Mouse (Mus musculus): ENCODE results near the gene AI481877. TPM values are rescaled to one million over a fixed set of nuclear protein-coding genes. Genes with fewer than 3 reads are reported as not detected.

Gene AI481877
- polyA plus RNA-seq, 1 experiment: not detected

DNA sequence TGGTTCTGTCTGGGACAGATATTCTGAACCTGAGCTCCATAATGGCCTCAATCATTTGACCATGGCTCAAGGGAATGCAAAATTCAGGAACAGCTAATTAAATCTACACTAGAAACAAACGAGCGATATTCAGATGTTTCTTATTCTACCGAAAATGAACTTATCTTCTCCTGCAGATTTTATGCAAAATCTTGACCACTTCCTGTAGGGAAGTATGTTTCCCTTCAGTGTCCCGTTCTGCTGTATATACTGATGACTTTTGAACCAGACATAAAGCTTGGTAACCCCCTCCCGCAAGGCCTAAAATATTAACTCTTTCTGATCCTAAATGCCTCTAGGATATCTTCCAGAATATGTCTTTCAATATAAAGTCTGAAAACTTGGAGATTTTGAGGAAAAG lies 12.1 kb upstream of the AI481877 start:
- H3K36me3 ChIP-seq (ENCODE audit: control insufficient read depth): no peaks in the 10 kb centered on the region
- no peaks in the 10 kb centered on the region for H3K27me3 ChIP-seq (ENCODE audit: control insufficient read depth)
- H3K4me3 ChIP-seq (replicated peaks): no peak overlapping the region
- H3K4me1 ChIP-seq (ENCODE audit: control insufficient read depth): peaks cover 12% of the 10 kb centered on the region
- TF ChIP-seq TAL1 (IDR thresholded peaks at IDR 0.05; ENCODE audit: low read length): no peak
- no peak for TF ChIP-seq GATA1 (IDR thresholded peaks at IDR 0.05; ENCODE audit: low read length)
- no peaks in the 10 kb centered on the region for H3K9me3 ChIP-seq (ENCODE audit: control insufficient read depth, low read length)

DNA sequence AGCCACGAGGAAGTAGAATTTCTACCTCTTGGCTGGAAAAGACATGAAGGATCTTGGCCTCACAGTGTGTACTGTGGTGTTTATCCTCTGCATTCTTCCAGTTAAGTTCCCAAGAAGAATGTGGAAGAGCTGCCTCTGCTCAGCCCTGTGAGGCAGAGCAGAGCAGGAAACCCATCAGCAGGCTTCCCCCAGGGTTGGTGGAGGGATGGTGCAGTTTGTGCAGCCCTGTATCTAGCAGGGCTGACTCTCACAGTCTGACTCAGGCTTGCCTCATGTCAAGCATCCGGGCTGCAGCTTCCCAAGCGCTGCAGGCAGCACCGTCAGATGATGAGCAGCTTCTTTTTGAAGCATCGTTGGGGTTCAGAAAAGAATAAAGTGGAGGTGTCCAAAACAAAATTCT lies 10.3 kb upstream of the AI481877 start:
- TF ChIP-seq GATA1 (IDR thresholded peaks at IDR 0.05; ENCODE audit: low read length) (no peak), TAL1 (IDR thresholded peaks at IDR 0.05; ENCODE audit: low read length) (no peak)
- Histone ChIP-seq H3K27me3 (ENCODE audit: control insufficient read depth) (no peaks in the 10 kb centered on the region), H3K9me3 (ENCODE audit: control insufficient read depth, low read length) (no peaks in the 10 kb centered on the region), H3K36me3 (ENCODE audit: control insufficient read depth) (no peaks in the 10 kb centered on the region), H3K4me3 (replicated peaks) (no peak overlapping the region), H3K4me1 (ENCODE audit: control insufficient read depth) (peaks cover 6% of the 10 kb centered on the region)

DNA sequence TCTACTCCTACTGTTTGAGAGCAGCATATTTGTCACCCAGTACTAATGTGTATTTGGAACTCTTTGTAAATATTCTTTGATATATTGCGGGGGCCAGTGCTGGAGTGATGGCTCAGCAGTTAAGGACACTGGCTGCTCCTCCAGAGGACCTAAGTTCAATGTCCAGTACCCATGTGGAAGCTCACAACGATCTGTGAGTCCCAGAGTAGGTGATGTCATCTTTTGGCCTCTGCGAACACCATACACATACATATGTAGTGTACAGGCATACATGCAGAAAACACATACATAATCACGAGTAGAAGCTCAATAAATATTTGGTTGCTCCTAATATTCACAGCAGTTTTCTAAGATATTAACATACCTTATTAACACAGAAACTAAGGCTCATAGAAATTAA lies 9.8 kb downstream of the AI481877 start:
- Histone ChIP-seq H3K4me3 (replicated peaks) (no peak overlapping the region), H3K27me3 (ENCODE audit: control insufficient read depth) (no peaks in the 10 kb centered on the region), H3K4me1 (ENCODE audit: control insufficient read depth) (peaks cover 2% of the 10 kb centered on the region; the same call in 1 of the 2 replicates), H3K36me3 (ENCODE audit: control insufficient read depth) (no peaks in the 10 kb centered on the region), H3K9me3 (ENCODE audit: control insufficient read depth, low read length) (no peaks in the 10 kb centered on the region)
- TF ChIP-seq GATA1 (IDR thresholded peaks at IDR 0.05; ENCODE audit: low read length): no peak
- no peak for TF ChIP-seq TAL1 (IDR thresholded peaks at IDR 0.05; ENCODE audit: low read length)

DNA sequence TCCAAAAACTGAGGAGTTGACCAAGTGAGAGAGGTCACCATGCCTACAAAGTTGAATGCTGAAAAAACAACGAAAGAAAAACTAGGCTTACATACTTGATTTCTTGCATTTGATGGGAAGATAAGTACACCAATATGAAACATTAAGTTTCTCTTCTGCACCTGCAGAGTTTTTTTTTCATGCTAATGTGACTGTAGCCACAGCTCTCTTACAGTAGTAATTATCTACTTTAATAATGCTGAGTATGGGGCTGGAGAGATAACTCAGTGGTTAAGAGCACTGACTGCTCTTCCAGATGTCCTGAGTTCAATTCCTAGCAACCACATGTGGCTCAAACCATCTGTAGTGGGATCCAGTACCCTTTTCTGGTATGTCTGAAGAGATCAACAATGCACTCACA lies 13.7 kb downstream of the AI481877 start:
- Histone ChIP-seq H3K4me1 (ENCODE audit: control insufficient read depth) (peaks cover 2% of the 10 kb centered on the region; the same call in 1 of the 2 replicates), H3K27me3 (ENCODE audit: control insufficient read depth) (no peaks in the 10 kb centered on the region), H3K9me3 (ENCODE audit: control insufficient read depth, low read length) (no peaks in the 10 kb centered on the region), H3K4me3 (replicated peaks) (no peak overlapping the region), H3K36me3 (ENCODE audit: control insufficient read depth) (no peaks in the 10 kb centered on the region)
- no peak for TF ChIP-seq GATA1 (IDR thresholded peaks at IDR 0.05; ENCODE audit: low read length)
- TF ChIP-seq TAL1 (IDR thresholded peaks at IDR 0.05; ENCODE audit: low read length): no peak

DNA sequence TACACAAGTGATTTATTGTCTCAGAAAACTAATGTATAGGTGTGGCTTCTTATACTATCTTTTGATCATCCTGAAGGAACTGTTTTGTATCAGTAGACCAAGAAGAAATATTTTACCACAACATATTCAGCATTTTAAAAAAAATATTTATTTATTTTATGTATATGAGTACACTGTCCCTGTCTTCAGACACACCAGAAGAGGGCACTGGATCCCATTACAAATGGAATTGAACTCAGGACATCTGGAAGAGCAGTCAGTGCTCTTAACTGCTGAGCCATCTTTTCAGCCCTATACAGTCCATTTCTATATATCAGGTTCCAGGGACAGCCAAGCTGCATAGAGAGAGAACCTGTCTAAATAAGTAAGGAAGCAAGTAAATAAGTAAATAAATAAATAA lies 15.2 kb downstream of the AI481877 start:
- TF ChIP-seq TAL1 (IDR thresholded peaks at IDR 0.05; ENCODE audit: low read length) (no peak), GATA1 (IDR thresholded peaks at IDR 0.05; ENCODE audit: low read length) (no peak)
- no peaks in the 10 kb centered on the region for H3K36me3 ChIP-seq (ENCODE audit: control insufficient read depth)

DNA sequence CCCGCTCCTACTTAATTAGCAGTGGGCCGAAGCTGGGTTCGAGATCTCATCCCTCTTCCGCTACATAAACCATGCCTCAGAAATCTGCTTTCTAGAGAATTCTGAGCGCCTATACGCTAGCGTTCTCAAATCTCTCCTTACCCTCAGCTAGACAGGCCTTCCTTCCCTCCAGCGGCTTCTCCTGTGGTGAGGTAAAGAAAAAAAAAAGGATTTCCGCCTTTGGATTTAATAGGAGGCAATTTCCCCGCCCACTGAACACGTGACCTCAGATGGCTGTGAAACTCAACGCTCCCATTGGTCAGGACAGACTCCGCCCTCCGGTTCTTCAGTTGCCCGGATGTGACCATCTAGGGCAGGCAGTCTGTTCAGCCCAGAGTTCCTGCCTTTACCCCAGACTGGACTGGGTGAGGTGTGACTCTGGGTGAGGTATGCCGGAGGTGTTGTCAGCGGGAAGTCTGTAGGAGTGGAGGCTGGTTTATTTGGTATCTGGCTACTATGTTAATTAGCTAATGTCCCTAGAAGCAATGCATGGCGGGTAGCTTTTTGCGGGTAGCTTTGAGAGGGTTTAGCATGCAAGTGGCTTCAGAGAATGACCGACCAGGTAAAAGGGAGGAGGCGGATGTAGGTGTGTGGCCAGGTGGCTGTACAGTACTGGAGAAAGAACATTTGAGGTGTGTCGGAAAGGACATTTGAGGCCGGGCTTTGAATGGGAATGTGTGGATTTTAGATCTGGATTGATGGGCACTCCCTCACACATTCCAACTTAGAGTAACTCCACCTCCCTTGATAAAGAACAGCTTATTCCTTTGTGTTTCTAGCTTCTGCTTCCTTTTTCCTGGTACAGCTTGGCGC lies 20.9 kb downstream of the AI481877 start:
- no peaks in the 10 kb centered on the region for H3K4me1 ChIP-seq (ENCODE audit: control insufficient read depth)

More for the DNA sequence above, 15.2 kb downstream of the AI481877 start:
- Histone ChIP-seq H3K27me3 (ENCODE audit: control insufficient read depth) (no peaks in the 10 kb centered on the region), H3K4me3 (replicated peaks) (no peak overlapping the region), H3K4me1 (ENCODE audit: control insufficient read depth) (peaks cover 2% of the 10 kb centered on the region; the same call in 1 of the 2 replicates), H3K9me3 (ENCODE audit: control insufficient read depth, low read length) (no peaks in the 10 kb centered on the region)

DNA sequence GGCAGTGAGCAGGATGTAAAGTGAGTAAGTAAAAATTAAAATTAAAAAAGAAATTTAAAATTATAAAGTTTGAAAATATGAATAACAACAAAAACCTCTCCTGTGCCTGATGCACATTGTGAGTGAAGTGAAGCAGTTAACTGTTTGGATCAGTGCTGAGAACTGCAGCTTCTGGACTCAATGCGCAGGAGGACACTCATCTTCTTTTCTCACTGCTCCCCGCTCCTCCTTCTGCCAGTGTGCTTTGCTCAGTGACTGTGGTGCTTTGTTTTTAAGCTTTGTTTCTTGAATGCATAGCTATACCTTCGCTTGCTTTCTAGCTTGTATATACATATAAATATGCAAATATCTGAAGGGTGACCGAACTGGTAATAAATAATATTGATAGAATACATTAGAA lies 30.1 kb downstream of the AI481877 start:
- Histone ChIP-seq H3K4me3 (replicated peaks) (no peak overlapping the region), H3K36me3 (ENCODE audit: control insufficient read depth) (no peaks in the 10 kb centered on the region), H3K4me1 (ENCODE audit: control insufficient read depth) (no peaks in the 10 kb centered on the region), H3K27me3 (ENCODE audit: control insufficient read depth) (no peaks in the 10 kb centered on the region), H3K9me3 (ENCODE audit: control insufficient read depth, low read length) (no peaks in the 10 kb centered on the region)
- no peak for TF ChIP-seq GATA1 (IDR thresholded peaks at IDR 0.05; ENCODE audit: low read length)
- TF ChIP-seq TAL1 (IDR thresholded peaks at IDR 0.05; ENCODE audit: low read length): no peak

More for the DNA sequence above, 20.9 kb downstream of the AI481877 start:
- H3K4me3 ChIP-seq (replicated peaks): no peak overlapping the region
- TF ChIP-seq GATA1 (IDR thresholded peaks at IDR 0.05; ENCODE audit: low read length) (no peak), TAL1 (IDR thresholded peaks at IDR 0.05; ENCODE audit: low read length) (no peak)
- no peaks in the 10 kb centered on the region for H3K27me3 ChIP-seq (ENCODE audit: control insufficient read depth)
- H3K36me3 ChIP-seq (ENCODE audit: control insufficient read depth): no peaks in the 10 kb centered on the region
- no peaks in the 10 kb centered on the region for H3K9me3 ChIP-seq (ENCODE audit: control insufficient read depth, low read length)

DNA sequence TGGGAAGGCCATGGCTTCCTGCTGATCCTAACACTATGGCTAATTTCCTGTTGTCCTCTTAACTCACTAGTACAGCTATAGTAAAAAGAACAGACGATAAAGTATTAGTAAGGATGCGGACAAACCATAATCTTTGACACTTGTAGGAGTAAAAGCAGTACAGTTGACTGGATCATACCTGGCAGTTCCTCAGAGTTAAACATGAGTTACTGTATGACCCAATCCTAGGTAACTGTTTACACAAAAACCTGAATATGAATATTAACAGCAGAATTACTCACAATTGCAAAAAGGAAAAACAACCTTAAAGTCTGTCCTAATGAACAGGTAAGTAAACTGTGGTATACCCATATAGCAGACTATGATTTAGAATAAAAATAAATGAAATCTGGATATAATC lies 30.9 kb downstream of the AI481877 start:
- TF ChIP-seq GATA1 (IDR thresholded peaks at IDR 0.05; ENCODE audit: low read length) (no peak), TAL1 (IDR thresholded peaks at IDR 0.05; ENCODE audit: low read length) (no peak)

DNA sequence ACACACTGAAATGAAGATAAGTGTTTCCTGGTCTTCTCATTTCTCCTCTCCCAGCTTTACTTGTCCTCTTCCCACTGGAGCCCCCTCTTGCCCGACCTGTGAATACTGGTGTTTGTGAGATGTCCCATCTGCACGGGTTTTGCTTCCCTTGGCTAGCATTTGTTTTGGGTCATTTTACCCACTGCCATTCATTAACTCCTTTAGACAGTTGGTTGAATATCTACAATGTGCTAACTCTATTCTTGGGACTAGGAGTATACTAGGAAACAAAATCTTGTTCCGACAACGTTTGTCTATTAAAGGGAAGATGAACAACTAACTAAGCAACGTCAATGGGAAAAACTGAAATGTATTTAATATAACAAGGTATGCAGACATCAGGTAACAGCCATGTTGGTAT lies 32.1 kb downstream of the AI481877 start:
- Histone ChIP-seq H3K27me3 (ENCODE audit: control insufficient read depth) (no peaks in the 10 kb centered on the region), H3K4me3 (replicated peaks) (no peak overlapping the region), H3K4me1 (ENCODE audit: control insufficient read depth) (no peaks in the 10 kb centered on the region), H3K9me3 (ENCODE audit: control insufficient read depth, low read length) (no peaks in the 10 kb centered on the region), H3K36me3 (ENCODE audit: control insufficient read depth) (no peaks in the 10 kb centered on the region)
- TF ChIP-seq TAL1 (IDR thresholded peaks at IDR 0.05; ENCODE audit: low read length): no peak
- no peak for TF ChIP-seq GATA1 (IDR thresholded peaks at IDR 0.05; ENCODE audit: low read length)

More for the DNA sequence above, 30.9 kb downstream of the AI481877 start:
- Histone ChIP-seq H3K4me3 (replicated peaks) (no peak overlapping the region), H3K9me3 (ENCODE audit: control insufficient read depth, low read length) (no peaks in the 10 kb centered on the region), H3K36me3 (ENCODE audit: control insufficient read depth) (no peaks in the 10 kb centered on the region), H3K27me3 (ENCODE audit: control insufficient read depth) (no peaks in the 10 kb centered on the region), H3K4me1 (ENCODE audit: control insufficient read depth) (no peaks in the 10 kb centered on the region)
